Mouse (Mus musculus) lung, embryonic 16.5 days (tissue): ENCODE measurements at regions not wholly inside any gene's neighbourhood (a gene's known extent, or its start where the extent isn't known, plus 50 kb on each side); places are given as distances from the start of the nearest gene placed in this dataset.
A peak's percentile ranks its signal among the peaks of the same experiment; 100 is the strongest.

ENCODE experiments used
- ATAC-seq: fragments of 200-750 bp; cut with Nextera tagmentation; 2 replicates; pipeline ENCODE4 v1.8.0; 2017; ENCODE audit warnings: low read depth, mild to moderate bottlenecking, moderate library complexity
- H3K27ac ChIP-seq: fragments of 300-500 bp; sonication (generic); 2 replicates; pipeline ENCODE4 v1.5.1; 2014; ENCODE audit warnings: mild to moderate bottlenecking, control low read depth, low read length
- H3K27me3 ChIP-seq: fragments of 300-500 bp; sonication (generic); 2 replicates; pipeline ENCODE4 v1.6.1; 2014; ENCODE audit warnings: low read depth, low read length, mixed read lengths; ENCODE audit not compliant: control insufficient read depth, insufficient read depth
- H3K36me3 ChIP-seq: fragments of 300-500 bp; sonication (generic); 2 replicates; pipeline ENCODE4 v1.6.1; 2014; ENCODE audit warnings: low read length; ENCODE audit not compliant: control insufficient read depth, insufficient read depth
- H3K4me1 ChIP-seq: fragments of 300-500 bp; sonication (generic); replicated peaks from 2 replicates; pipeline ENCODE4 v1.6.1; 2014; ENCODE audit warnings: low read length, mixed read lengths; ENCODE audit not compliant: control insufficient read depth, insufficient read depth
- H3K4me2 ChIP-seq: fragments of 300-500 bp; sonication (generic); 2 replicates; pipeline ENCODE4 v1.6.1; 2014; ENCODE audit warnings: low read depth, low read length, control low read depth
- H3K4me3 ChIP-seq: fragments of 300-500 bp; sonication (generic); 2 replicates; pipeline ENCODE4 v1.5.1; 2014; ENCODE audit warnings: mild to moderate bottlenecking, low read length, control low read depth
- H3K9ac ChIP-seq: fragments of 300-500 bp; sonication (generic); 2 replicates; pipeline ENCODE4 v1.6.1; 2014; ENCODE audit warnings: low read length, control low read depth
- H3K9me3 ChIP-seq: fragments of 300-500 bp; sonication (generic); 2 replicates; pipeline ENCODE4 v1.6.1; 2016; ENCODE audit warnings: low read length; ENCODE audit not compliant: control insufficient read depth
- WGBS: fragments of 180-500 bp; shearing (Covaris S2); extraction: QIAGEN DNeasy Blood & Tissue Kit; methylation state at CpG from one replicate; pipeline ENCODE4 v1.1.7; 2014; 5-methylcytosine and 5-hydroxymethylcytosine counted together

DNA sequence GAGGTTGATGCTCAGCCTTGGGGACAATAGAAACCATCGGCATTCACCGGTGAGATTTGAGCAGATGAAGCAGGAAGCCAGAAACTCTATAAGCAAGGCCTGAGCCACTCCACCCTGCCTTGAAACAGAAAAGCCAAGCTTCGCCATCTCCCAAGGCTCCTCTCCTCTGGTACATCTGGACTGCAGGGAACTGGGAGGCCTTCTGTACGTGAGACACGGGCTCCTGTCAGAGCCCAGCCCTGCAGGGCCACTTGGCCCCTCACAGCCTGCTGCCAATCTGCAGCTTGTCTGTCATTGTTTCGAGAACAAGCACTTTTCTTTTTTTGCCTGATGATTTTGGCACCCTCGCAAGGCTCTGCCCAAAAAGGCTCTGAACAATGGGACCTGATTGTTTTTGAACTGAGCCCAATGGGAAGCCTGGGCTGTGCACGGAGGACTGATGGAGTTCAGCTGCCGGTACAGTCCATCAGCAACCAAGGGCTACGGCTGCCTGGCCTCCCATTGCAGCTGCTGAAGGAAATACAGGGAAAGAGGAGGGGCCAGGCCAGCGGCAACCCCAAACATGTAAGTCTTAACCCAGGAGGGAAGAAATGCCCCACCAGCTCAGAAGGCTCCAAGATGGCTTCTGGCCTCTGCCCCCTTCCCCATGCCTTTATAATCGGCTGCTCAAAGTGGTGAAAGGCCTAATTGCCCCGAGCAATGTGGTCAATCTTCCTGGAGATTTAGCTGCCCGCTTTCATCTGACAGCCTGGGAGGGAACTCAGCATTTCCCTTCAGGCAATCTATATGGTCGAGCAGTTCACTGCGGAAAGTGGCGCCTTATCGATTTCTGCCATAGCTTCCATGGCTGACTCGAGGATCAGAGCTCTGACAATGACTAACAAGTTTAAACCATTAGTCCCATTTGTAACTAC is 332.2 kb downstream of the Psat1 start:
- no peaks in the 10 kb centered on the region for H3K9me3 ChIP-seq
- peaks cover 4% of the 10 kb centered on the region; the same call in 1 of the 2 replicates for H3K4me1 ChIP-seq
- 50% methylated on average over 19 of the region's 19 CpGs for WGBS
- ATAC-seq = peak; percentile 87
- H3K4me2 ChIP-seq = no peak overlapping the region
- H3K4me3 ChIP-seq = no peak overlapping the region
- no peaks in the 10 kb centered on the region for H3K36me3 ChIP-seq
- H3K27me3 ChIP-seq = no peaks in the 10 kb centered on the region
- H3K27ac ChIP-seq = no peak overlapping the region
- H3K9ac ChIP-seq = no peak overlapping the region

DNA sequence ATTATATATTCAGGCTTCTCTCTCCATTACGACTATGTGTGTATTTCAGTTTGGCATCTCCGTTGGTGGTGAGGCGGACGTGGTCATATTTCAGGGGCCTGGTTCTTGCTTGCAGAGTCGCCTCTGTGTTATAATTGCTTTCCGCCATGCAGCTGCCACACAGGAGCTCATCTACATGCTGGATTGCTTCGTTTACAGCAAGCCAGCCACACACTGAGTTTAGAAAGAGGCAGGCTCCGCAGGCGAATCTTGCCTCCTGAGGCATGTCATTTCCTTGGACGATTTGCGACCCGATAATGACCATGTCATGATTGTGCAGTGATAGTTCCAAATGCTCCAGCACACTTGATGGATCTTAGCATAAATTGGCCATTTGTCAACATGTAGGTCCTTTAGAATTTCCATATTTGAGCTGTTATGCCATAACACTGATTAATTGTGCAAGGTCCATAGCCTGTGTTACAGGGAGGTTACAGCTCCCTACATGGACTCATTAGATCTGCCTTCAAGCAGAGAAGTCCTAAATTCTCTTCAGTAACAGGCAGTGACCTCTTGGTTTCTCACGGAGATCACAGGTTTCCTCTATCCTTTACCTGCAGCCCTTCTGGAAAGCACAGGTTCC is 335.9 kb downstream of the Psat1 start:
- 58% methylated on average over 13 of the region's 13 CpGs for WGBS
- no peak for ATAC-seq
- H3K4me3 ChIP-seq = no peak overlapping the region
- no peaks in the 10 kb centered on the region for H3K9me3 ChIP-seq
- H3K27me3 ChIP-seq = no peaks in the 10 kb centered on the region
- no peaks in the 10 kb centered on the region for H3K36me3 ChIP-seq
- H3K9ac ChIP-seq = no peak overlapping the region
- H3K4me1 ChIP-seq = peaks cover 4% of the 10 kb centered on the region; the same call in 1 of the 2 replicates
- no peak overlapping the region for H3K27ac ChIP-seq
- H3K4me2 ChIP-seq = no peak overlapping the region

DNA sequence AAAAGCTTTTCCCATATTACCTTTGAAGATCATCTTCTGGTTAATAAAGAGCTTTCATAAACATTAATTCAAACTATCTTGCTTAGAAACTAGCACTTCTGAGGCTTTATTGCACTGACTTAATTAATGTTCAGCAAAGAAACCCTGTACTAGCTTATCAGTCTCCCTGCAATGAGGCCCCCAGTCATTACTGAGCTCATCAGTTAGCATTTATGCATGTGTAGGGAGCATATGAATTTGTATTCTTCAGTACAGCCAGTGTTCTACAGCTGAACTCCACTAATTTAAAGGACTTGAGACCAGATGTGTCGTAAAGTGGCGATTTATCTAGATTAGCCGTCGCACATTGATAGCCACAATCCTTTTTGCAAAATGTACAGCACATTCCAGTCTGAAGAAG is 340.7 kb downstream of the Psat1 start:
- ATAC-seq = no peak
- H3K27me3 ChIP-seq = no peaks in the 10 kb centered on the region
- WGBS = 61% methylated on average over 4 of the region's 4 CpGs
- H3K4me2 ChIP-seq = no peak overlapping the region
- H3K4me3 ChIP-seq = no peak overlapping the region
- no peaks in the 10 kb centered on the region for H3K9me3 ChIP-seq
- H3K27ac ChIP-seq = no peak overlapping the region
- no peak overlapping the region for H3K9ac ChIP-seq
- H3K4me1 ChIP-seq = no peaks in the 10 kb centered on the region
- H3K36me3 ChIP-seq = no peaks in the 10 kb centered on the region

- no peaks in the 10 kb centered on the region for H3K4me1 ChIP-seq
- H3K9me3 ChIP-seq = no peaks in the 10 kb centered on the region
- WGBS = 62% methylated on average over 2 of the region's 2 CpGs
- ATAC-seq = no peak
- H3K9ac ChIP-seq = no peak overlapping the region
- no peaks in the 10 kb centered on the region for H3K27me3 ChIP-seq
- H3K27ac ChIP-seq = no peak overlapping the region
- no peak overlapping the region for H3K4me2 ChIP-seq
- H3K36me3 ChIP-seq = no peaks in the 10 kb centered on the region
- H3K4me3 ChIP-seq = no peak overlapping the region
Measured at GRCm38 (mm10) chr19:15592821-15593220, 354.3 kb downstream of the Psat1 start.

DNA sequence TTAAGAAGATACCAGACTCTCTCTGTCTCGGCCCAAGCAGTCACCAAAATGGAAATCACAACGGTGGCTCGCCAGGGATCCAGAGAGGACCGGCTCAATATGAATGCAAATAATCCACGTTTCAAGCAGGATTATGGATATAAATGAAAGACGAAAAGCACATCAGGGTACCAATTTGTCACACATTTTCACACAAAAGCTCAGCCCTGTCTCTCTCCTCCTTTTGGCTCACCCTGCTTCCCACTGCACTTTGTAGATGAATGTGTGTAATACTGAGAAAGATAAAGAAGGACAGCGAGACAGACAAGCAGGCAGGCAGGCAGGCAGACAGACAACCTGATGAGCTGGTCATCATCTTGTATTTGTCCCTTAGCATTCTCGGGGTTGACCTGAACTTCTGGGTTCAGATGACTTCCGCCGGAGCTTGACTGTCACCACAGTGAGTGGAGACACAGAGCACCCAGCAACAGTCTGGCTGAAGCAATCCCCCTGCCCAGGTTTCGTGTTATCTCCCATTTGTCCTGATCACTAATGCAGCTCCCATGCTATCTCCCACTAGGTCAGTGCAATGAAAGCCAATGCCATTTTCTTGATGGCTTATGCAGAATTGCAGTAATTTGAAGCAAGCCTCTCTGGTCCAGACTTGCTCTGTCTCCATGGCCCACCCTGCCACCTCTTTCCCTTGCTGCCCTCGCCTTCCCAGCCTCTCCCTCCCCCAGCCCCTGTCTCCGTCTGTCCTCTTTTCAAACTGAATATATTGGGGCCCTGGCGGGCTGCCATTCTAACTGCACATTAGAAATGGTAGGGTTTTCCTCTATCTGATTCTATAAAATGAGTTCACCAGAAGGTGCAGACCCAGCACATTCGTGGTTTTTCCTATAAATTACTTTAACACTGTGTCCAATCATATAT is 363.1 kb downstream of the Psat1 start:
- 66% methylated on average over 15 of the region's 15 CpGs for WGBS
- no peak overlapping the region for H3K27ac ChIP-seq

DNA sequence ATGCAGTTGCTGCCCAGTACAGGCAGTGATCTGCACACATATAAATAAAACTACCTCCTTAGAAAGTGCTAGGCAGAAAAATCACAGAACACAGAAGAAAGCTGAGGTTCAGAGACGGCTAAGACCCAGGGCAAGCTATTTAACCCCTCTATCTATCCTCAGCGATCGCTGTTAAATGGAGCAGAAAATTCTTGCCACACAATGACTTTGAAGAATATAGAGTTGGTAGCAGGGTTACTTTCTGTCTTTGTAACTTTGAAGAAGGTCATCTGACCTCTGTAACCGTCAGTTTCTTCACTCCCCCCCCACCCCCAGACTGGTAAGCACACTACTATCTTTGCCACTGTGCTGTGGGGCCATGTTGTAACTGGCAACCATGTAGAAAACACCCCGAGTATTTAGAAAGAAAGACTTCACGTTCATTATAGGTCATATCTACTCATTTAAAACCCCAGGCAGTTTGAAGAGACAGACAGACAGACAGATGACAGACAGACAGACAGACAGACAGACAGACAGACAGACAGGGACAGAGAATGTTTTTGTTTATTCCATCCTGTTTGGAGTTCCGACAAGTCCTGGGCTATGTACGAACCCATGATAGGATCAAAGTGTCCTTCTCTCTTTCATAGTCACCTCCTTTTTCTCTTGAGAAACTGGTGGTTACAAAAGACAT is 363.9 kb downstream of the Psat1 start:
- Histone ChIP-seq H3K9ac (no peak overlapping the region), H3K4me3 (no peak overlapping the region), H3K27ac (no peak overlapping the region), H3K4me2 (no peak overlapping the region), H3K27me3 (no peaks in the 10 kb centered on the region), H3K9me3 (0 out of 2 replicates have a peak, but pooled peaks cover 2% of the 10 kb centered on the region), H3K4me1 (no peaks in the 10 kb centered on the region; the same call in 1 of the 2 replicates), H3K36me3 (no peaks in the 10 kb centered on the region)
- ATAC-seq = no peak
- 76% methylated on average over 8 of the region's 8 CpGs for WGBS

More for the DNA sequence above, 363.1 kb downstream of the Psat1 start:
- Histone ChIP-seq H3K36me3 (no peaks in the 10 kb centered on the region), H3K27me3 (no peaks in the 10 kb centered on the region), H3K4me2 (no peak overlapping the region), H3K9me3 (0 out of 2 replicates have a peak, but pooled peaks cover 2% of the 10 kb centered on the region), H3K9ac (no peak overlapping the region), H3K4me3 (no peak overlapping the region), H3K4me1 (no peaks in the 10 kb centered on the region; the same call in 1 of the 2 replicates)
- ATAC-seq = no peak

- no peaks in the 10 kb centered on the region for H3K27me3 ChIP-seq
- H3K4me1 ChIP-seq = no peaks in the 10 kb centered on the region
- ATAC-seq = no peak
- no peaks in the 10 kb centered on the region for H3K36me3 ChIP-seq
- WGBS = 74% methylated on average over 9 of the region's 9 CpGs
- no peak overlapping the region for H3K4me3 ChIP-seq
- no peaks in the 10 kb centered on the region for H3K9me3 ChIP-seq
- H3K27ac ChIP-seq = no peak overlapping the region
- H3K4me2 ChIP-seq = no peak overlapping the region
- no peak overlapping the region for H3K9ac ChIP-seq
Measured at GRCm38 (mm10) chr19:15571204-15571603, 375.9 kb downstream of the Psat1 start.

GRCm38 (mm10) chr19:15561511-15561910 is 385.6 kb downstream of the Psat1 start:
- no peak overlapping the region for H3K27ac ChIP-seq
- H3K9me3 ChIP-seq = no peaks in the 10 kb centered on the region
- no peaks in the 10 kb centered on the region for H3K36me3 ChIP-seq
- no peaks in the 10 kb centered on the region for H3K4me1 ChIP-seq
- WGBS = 89% methylated on average over 5 of the region's 5 CpGs
- H3K27me3 ChIP-seq = no peaks in the 10 kb centered on the region
- no peak overlapping the region for H3K9ac ChIP-seq
- no peak overlapping the region for H3K4me3 ChIP-seq
- no peak overlapping the region for H3K4me2 ChIP-seq
- no peak for ATAC-seq
